8 mouse cellular contexts compared by ENCODE assay signal in the genomic region with DNA sequence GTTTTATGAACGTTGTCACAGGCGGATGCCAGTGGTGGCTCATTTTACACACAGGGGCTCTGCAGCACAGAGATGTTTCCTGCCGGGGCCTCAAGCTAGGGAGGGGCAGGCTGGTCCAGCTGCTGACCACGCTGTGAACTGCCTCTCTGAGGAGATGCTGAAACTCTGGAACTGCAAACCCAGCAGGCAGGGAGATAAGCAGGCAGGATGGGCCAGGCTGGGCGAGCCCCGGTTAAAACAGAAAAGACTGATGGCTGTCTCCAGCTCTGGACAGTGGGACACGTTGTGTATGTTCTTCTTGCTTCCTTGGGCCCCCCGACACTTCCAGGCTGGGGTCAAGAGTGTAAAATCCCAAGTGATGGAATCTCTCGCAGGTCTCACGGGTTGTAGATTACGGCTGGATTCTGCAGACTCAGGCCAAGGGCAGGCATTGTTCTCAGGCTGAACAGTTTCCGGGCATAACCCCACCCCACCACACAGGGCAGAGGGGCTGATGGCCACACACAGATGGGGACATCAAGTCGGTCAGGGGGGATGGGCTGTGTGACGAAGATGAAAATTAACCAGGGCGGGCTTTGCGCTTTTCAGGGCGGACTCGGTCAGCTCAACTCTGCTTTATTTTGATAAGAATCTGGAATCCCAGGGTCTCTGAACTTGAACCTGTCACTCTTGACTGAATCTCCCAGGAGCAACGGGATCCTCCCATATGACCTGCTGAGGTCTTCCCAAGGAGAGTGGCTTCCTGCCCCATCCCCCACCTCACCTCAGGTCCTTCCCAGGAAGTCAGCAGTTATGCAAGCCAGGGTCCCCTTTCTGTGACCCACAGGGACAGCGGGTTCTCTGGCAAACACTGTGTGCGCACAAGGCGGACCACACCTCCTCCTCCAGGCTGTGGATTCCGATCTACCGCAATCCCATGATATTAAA. TPM values are rescaled to one million over a fixed set of nuclear protein-coding genes. Genes with fewer than 3 reads are reported as not detected.
DNase-seq lines count a peak whose midpoint lies in the region; ATAC-seq lines count a peak whose summit lies in the region.

No protein-coding gene starts in this region.

- peak; percentile 67 for ATAC-seq in granulocyte monocyte progenitor cell, adult 5-6 weeks (replicated peaks; ENCODE audit: poor library complexity, severe bottlenecking)

- peak; percentile 56 to 72 for DNase-seq in adrenal gland, postnatal 36 days
- peak; percentile 62 for DNase-seq in kidney, adult 9 months
- peak; percentile 45 for DNase-seq in lung, postnatal 14 days
- no peak for DNase-seq in right cerebral cortex, postnatal 4 days
- DNase-seq in left cerebral cortex, adult 9 months (ENCODE audit: low spot score in 2 of 2) = no peak
- no peak for DNase-seq in thymus, postnatal 0 days (ENCODE audit: low spot score)
- no peak for DNase-seq in spleen, postnatal 36 days (ENCODE audit: low spot score in 2 of 2)

RNA-seq across cellular contexts. Expression of gene Col13a1, which starts 49.9 kb away (rescaled TPM):
- 10 to 100 TPM in 1 of 2 experiments, 1 to 10 TPM in 1; 5.3 to 11.1 TPM for total RNA-seq in adrenal gland, postnatal 36 days (2021)
- total RNA-seq in granulocyte monocyte progenitor cell, adult 5-6 weeks (2014; fragmentation: Nextera tagmentation) = not detected in 2 replicates
- not detected in 2 replicates for total RNA-seq in granulocyte monocyte progenitor cell, adult 5-6 weeks (2017)
- polyA plus RNA-seq in thymus, postnatal 0 days (2015; fragmentation: Nextera tagmentation; extraction: Ambion mirVana) = 0.48 and 0.64 TPM in 2 replicates

Comparison
In these comparisons a context has a peak if more than half of its experiments do, and no peak if none do; other contexts are left out.
1. DNase-seq: peak in adrenal gland, postnatal 36 days (2 of 2), kidney, adult 9 months (single experiment) and lung, postnatal 14 days (single experiment); none in right cerebral cortex, postnatal 4 days (single experiment), left cerebral cortex, adult 9 months (0 of 2), thymus, postnatal 0 days (single experiment) and spleen, postnatal 36 days (0 of 2).
2. RNA of gene Col13a1, which starts 49.9 kb away (total RNA-seq): 5.3 to 11.1 TPM in adrenal gland, postnatal 36 days; not detected in granulocyte monocyte progenitor cell, adult 5-6 weeks; every median in the first group is over 4 times any median in the second.